Mouse (Mus musculus): ENCODE measurements around the gene Zswim8.
"Not testable (repeated sequence)": the region's sequence is repeated elsewhere in the genome, so short reads cannot be mapped to it uniquely, and the experiment has no call there.

- not testable (repeated sequence) for TF ChIP-seq GATA1 (IDR thresholded peaks at IDR 0.05; ENCODE audit: borderline replicate concordance, low read length); CTCF (IDR thresholded peaks at IDR 0.05; ENCODE audit: low read depth, low read length); GATA2 (IDR thresholded peaks at IDR 0.05; ENCODE audit: borderline replicate concordance, low read depth, low read length); POLR2AphosphoS5 (IDR thresholded peaks at IDR 0.05; ENCODE audit: insufficient replicate concordance, low read depth, low read length)
Observed at GRCm38 (mm10) chr14:20703461-20703860, 3.9 kb upstream of the Zswim8 start.
